Mouse (Mus musculus) frontal cortex, postnatal 10 days (tissue): ENCODE data around the gene Tap1.

Experiments used
- DNase-seq, 2 experiments: peaks; one replicate each; pipeline ENCODE4 v3.0.0; 2022; ENCODE audit warnings: low spot score in 2 of 2, mixed read lengths in 1 of 2

Gene Tap1

DNA sequence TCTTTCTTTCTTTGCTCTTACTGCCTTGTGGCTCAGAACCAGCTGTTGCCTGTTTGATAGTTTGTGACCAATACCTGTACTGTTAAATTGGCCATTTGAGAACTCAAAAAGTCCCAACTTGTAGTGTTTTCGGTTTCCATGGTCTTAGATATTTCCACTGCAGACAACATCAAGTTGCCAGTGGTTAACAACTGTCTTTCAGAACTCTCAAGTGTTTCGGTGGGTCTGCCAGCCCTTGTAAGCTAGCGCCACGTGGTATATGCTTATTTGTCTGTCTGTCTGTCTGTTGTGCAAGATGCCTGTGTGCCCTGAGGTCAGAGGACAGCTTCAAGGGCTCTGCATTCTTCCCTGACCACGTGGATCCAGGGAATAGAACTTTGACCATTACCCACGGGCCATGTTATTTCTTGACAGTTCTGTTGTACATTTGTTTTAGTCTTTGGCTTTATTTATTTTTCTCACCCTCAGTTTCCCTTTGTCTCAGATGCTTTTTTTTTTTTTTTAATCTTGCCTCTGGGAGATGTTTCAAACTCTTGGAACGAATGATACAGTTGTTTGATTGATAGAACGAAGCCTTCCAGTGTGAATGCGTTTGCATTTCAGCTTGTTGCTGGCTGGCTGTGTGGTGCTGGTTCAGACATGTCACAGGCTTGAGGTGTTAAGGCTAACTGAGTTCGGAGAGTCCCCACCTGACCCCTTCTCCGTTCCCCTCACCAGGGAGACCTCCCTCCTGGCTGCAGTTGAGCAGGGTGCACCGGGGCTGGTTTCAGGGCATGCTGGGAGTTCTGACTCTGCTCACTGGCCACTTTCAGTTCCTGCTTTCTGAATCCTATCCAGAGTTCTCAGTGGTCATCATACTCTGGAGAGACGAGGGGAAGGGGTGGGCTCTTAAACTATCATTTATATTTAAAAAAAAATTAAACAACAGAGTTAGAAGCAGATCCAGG lies 7.2 kb upstream of the Tap1 start:
- DNase-seq = no peak

DNA sequence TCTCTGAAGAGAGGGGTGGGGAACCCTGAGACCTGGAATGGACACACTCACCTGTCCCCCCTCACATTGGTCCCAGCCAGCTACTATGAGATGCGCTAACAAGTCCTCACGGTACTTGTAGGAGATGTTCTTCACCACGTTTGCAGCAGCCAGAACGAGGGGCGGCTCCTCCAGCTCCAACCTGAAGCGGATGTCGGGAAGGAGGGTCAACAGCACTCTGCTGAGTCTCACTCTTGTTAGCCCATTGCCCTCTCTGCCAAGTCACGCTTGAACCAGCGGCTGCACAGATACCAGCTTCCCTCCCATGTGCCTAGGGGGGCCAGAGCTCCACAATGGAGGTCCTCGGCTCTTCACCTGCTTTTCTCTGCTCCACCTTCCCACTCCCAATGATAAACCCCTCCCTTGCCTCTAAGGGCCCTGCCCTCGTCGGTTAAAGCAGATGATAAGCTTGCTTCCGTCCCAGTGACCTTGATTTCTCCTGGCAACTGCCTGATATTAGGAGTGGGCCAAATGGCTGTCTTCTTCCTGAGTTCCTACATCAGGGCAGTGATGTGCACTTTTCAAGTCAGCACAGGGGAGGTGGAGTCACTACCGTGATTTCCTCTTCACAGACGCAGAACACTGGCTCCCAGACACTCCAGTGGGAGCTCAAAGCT lies 3.7 kb upstream of the Tap1 start:
- no peak for DNase-seq

- no peak for DNase-seq
Measured at GRCm38 (mm10) chr17:34185526-34185925, 1.8 kb upstream of the Tap1 start.

DNA sequence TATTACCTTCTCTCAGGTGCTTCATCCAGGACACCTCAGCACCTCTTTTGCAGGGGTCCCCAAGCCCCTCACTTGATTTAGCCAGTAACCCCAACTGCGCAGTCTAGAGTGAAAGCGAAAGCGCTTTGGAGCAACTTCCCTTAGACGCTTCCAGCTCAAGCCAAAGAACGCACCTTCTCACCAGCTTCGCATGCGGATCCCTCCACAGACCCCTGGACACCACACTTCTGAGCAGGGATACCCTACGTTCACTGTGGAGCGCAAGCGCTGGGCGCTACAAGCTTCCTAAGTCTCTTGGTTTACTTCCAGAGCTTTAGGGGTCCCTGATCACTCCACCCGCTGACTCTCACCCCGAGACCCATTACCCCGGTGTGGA lies 480 bp upstream of the Tap1 start:
- no peak for DNase-seq

- no peak for DNase-seq
Measured at GRCm38 (mm10) chr17:34188010-34188409, 657 bp downstream of the Tap1 start.

DNA sequence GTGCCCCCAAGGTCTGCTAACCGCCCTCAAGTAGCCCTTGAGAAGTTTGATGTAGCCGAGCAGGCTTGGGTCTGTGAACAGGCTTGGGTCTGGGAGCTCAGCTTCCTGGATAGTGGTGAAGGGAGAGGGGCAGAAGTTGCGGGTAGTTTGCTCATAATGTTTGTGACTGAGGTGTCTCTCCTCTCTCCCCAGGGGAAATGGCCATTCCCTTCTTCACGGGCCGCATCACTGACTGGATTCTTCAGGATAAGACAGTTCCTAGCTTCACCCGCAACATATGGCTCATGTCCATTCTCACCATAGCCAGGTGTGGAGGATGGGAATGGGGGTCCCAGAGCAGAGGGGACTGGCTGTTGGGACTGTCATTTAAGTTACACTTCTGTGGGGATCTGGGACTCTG lies 1.6 kb downstream of the Tap1 start:
- no peak for DNase-seq

- no peak for DNase-seq
Measured at GRCm38 (mm10) chr17:34192852-34193251, 5.5 kb downstream of the Tap1 start.

GRCm38 (mm10) chr17:34193468-34193867 lies 6.1 kb downstream of the Tap1 start:
- no peak for DNase-seq

- no peak for DNase-seq
Measured at GRCm38 (mm10) chr17:34194723-34195122, 7.4 kb downstream of the Tap1 start.

DNA sequence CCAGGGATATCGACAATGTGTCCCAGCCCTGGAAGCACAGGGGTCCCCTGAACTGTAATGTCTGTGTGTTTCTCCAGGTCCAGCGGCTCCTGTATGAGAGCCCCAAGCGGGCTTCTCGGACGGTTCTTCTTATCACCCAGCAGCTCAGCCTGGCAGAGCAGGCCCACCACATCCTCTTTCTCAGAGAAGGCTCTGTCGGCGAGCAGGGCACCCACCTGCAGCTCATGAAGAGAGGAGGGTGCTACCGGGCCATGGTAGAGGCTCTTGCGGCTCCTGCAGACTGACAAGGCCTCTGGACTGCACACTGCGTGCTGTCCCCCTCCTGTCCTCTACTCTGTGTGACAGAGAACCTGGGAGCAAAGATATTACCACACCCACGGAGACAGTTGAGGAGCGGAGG lies 9.1 kb downstream of the Tap1 start:
- DNase-seq = no peak

DNA sequence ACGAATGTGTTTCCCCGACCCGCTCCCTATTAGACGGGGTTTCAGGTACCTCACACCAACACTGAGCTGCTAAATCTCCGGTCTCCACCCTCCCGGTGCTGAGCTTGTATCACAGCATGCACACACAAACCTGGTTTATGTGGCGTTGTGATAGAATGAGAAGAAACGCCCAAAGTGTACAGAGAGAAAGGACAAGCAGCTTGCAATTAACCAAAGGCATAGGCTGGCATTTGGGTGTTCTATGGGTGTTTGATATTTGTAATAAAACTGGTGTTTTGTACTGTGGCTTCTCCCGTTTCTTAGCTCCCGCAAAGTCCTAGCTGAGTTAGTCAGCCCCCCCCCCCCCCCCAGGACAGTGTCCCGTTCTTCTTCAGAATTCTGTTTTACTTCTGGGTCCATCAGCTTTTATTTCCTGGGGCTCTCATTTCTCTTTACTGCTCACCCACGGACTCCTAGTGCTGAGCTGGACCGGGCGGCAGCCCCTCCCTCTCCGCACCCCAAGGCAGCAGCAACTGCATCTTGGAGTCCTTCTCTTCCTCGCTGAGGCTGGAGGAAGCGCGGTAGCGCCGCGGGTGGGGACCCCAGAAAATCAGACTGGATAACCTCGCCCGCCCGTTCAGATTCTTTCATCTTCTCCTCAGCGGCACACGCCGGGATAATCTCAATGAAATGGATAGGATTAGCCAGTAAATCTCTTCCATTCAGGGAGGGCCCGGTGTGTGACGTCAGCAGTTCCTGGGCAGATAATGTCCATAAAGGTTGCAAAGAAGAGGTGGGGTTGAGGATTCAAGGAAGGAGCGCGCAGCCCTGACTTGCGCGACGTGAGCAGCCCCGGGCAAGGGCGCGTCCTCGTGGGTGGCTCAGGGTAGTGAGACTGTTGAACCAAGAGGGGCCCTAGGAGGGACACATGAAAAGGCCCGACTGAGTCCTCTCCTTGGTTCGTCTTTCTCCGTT lies 9.9 kb downstream of the Tap1 start, which contains the start of gene Psmb8:
Psmb8 (plus strand) TSS at position 781 of the 954 bp plus-strand sequence.
- DNase-seq = peak; percentile 79 to 83

DNA sequence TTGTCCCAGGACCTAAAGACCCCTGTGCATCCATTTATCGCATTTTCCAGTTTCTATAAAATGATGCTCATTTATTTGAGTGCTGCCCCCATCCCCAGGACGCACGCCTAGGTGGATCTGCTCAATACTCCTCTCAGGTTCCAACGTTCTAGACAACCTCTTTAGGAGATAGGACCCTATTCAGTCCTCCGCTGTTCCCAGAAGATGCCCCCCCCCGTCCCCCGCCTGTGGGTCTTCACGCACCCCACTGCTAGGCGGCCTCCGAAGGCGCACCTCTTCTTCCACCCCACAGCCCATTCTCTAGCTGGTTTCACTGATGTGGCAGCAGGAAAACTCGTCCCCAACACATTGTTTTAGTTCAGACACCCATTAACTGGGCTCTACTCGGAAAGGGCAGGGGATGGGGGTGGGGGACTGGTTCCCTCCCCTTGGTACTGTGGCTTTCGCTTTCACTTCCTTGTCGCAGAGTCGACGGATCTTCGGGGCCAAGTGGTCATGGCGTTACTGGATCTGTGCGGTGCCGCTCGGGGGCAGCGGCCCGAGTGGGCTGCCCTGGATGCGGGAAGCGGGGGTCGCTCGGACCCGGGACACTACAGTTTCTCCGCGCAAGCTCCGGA lies 10.7 kb downstream of the Tap1 start:
- DNase-seq = no peak

DNA sequence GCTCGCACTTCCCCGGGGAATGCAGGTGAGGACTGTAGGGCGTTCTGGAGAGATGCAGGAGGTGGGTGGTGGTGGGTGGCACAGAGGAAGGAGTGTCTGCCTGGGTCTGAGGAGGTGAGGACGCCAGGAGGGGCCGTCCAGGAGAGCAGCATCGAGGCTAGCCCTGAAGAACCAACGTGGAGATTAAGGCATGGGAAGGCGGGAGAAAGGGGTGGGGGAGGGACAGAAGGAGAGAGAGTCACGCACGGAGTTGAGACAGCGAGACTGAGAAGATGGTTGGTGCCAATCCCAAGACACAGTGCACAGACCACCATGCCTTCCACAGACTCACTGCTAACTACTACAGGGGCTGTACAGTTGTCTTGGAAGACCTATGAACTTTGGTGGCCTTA lies 11.2 kb downstream of the Tap1 start:
- no peak for DNase-seq

DNA sequence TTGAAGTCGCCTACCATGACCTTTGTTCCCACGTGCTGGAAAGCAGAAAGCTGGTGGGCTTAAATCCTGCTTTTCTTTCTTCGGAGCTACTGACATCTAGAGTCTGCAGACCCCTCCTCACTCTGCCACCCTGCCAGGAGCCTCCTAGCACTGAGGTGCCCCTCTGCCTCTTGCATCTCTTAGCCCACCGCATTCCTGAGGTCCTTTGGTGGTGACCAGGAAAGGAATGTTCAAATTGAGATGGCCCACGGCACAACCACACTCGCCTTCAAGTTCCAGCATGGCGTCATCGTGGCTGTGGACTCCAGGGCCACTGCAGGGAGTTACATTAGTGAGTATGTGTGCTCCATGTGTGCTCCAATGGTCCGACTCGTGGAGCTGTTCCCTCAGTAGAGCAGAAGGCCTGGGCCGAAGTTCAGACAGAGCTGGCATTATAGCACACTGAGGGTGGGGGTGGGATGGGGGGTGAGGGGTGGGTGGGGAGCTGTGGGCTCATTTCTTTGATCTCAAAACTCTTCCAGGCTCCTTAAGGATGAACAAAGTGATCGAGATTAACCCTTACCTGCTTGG lies 11.8 kb downstream of the Tap1 start:
- DNase-seq = no peak

GRCm38 (mm10) chr17:34200047-34200446 lies 12.7 kb downstream of the Tap1 start:
- no peak for DNase-seq

DNA sequence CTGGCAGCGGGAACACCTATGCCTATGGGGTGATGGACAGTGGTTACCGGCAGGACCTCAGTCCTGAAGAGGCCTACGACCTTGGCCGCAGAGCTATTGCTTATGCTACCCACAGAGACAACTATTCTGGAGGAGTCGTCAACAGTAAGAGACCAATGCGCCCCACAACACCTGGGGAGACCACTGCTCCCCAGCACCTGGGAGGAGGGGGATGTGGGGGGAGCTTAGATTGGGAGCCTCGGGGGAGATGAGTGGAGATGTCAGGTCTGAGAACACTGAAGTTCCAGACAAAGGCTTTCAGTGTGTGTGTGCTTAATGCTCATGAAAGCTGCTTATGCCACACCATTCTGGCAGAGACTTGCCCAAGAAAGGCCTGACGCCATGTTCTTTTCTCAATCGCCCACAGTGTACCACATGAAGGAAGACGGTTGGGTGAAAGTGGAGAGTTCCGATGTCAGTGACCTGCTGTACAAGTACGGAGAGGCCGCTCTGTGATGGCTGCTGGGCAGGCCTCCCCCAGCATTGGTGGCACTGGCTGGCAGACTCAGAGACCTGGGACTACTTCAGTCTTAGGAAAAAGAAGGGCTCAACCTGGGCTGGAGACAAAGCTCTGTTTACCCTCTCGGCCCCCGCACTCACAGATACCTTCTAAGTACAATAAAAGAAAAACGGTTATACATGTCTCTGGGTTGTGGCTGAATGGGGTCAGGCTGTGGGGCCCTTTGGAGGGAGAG lies 13.6 kb downstream of the Tap1 start:
- no peak for DNase-seq

DNA sequence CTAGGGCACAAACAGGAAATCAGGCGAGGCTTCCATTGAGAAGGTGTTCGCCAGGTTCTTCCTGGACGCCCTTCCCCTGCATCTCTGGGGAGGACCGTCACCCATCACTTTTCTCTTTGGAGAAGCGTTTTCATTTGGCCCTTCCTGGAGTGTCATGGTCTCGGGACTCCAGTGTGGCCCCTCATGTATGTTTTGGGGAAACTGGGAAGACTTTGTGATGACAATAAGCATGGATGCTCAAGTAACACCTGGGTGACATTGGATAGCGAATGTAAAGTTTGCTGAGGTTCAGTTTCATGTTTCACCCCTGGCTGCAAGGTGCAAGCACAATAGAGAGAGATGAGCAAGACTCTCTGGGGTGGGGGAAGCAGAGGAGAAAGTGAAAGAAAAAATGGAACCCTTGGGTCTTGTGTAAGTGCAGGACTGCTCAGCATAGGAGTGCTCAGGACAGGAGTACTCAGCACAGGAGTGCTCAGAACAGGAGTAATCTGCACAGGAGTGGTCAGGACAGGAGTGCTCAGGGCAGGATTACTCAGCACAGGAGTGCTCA lies 14.2 kb downstream of the Tap1 start:
- no peak for DNase-seq

- no peak for DNase-seq
Measured at GRCm38 (mm10) chr17:34202760-34203442, 15.5 kb downstream of the Tap1 start.

GRCm38 (mm10) chr17:34203444-34203843 lies 16.1 kb downstream of the Tap1 start, which contains the start of gene Tap2:
Gene Tap2 (plus strand): TSS chr17:34203527.
- DNase-seq = no peak
